Mouse (Mus musculus) embryonic fibroblast, embryonic 13.5 days (primary cell): ENCODE measurements at regions not wholly inside any gene's neighbourhood (a gene's known extent, or its start where the extent isn't known, plus 50 kb on each side); places are given as distances from the start of the nearest gene placed in this dataset.

Experiments used
- CTCF ChIP-seq: IDR thresholded peaks from 2 replicates; pipeline ENCODE4 v1.5.1; 2011; ENCODE audit warnings: mild to moderate bottlenecking, control low read depth, low read length, moderate library complexity, borderline replicate concordance; ENCODE audit not compliant: insufficient read depth
- POLR2A ChIP-seq: IDR thresholded peaks from 2 replicates; pipeline ENCODE4 v1.6.1; 2011; ENCODE audit warnings: low read depth, mild to moderate bottlenecking, control low read depth, low read length, moderate library complexity

GRCm38 (mm10) chr15:25129572-25129971, 284.0 kb downstream of the Basp1 start:
- no peak for TF ChIP-seq CTCF
- no peak for TF ChIP-seq POLR2A
